Mouse (Mus musculus) kidney, embryonic 14.5 days (tissue): ENCODE measurements at regions not wholly inside any gene's neighbourhood (a gene's known extent, or its start where the extent isn't known, plus 50 kb on each side); places are given as distances from the start of the nearest gene placed in this dataset.

Source experiments
- ATAC-seq: fragments of 200-750 bp; cut with Nextera tagmentation; 2 replicates; pipeline ENCODE4 v1.8.0; 2017; ENCODE audit warnings: moderate number of reproducible peaks, mild to moderate bottlenecking, moderate TSS enrichment, moderate library complexity; ENCODE audit not compliant: low FRiP score, low TSS enrichment
- H3K27ac ChIP-seq: fragments of 300-500 bp; sonication (generic); 2 replicates; pipeline ENCODE4 v1.5.1; 2014; ENCODE audit warnings: low read depth, mild to moderate bottlenecking, low read length, moderate library complexity, mixed read lengths
- H3K27me3 ChIP-seq: fragments of 300-500 bp; sonication (generic); 2 replicates; pipeline ENCODE4 v1.6.1; 2014; ENCODE audit warnings: mild to moderate bottlenecking, low read length; ENCODE audit not compliant: control insufficient read depth, insufficient read depth
- H3K36me3 ChIP-seq: fragments of 300-500 bp; sonication (generic); 2 replicates; pipeline ENCODE4 v1.6.1; 2014; ENCODE audit warnings: low read length, mixed read lengths; ENCODE audit not compliant: control insufficient read depth, insufficient read depth
- H3K4me1 ChIP-seq: fragments of 300-500 bp; sonication (generic); 2 replicates; pipeline ENCODE4 v1.6.1; 2014; ENCODE audit warnings: low read length, mixed read lengths; ENCODE audit not compliant: control insufficient read depth, insufficient read depth
- H3K4me2 ChIP-seq: fragments of 300-500 bp; sonication (generic); replicated peaks from 2 replicates; pipeline ENCODE4 v1.6.1; 2014; ENCODE audit warnings: low read depth, mild to moderate bottlenecking, low read length
- H3K4me3 ChIP-seq: fragments of 300-500 bp; sonication (generic); 2 replicates; pipeline ENCODE4 v1.5.1; 2014; ENCODE audit warnings: mild to moderate bottlenecking, low read length
- H3K9ac ChIP-seq: fragments of 300-500 bp; sonication (generic); 2 replicates; pipeline ENCODE4 v1.6.1; 2014; ENCODE audit warnings: low read depth, mild to moderate bottlenecking, low read length, moderate library complexity
- H3K9me3 ChIP-seq: fragments of 300-500 bp; sonication (generic); 2 replicates; pipeline ENCODE4 v1.6.1; 2016; ENCODE audit warnings: low read length; ENCODE audit not compliant: control insufficient read depth
- WGBS: fragments of 180-500 bp; shearing (Covaris S2); extraction: QIAGEN DNeasy Blood & Tissue Kit; methylation state at CpG from one replicate; pipeline ENCODE4 v1.1.7; 2014; 5-methylcytosine and 5-hydroxymethylcytosine counted together

DNA sequence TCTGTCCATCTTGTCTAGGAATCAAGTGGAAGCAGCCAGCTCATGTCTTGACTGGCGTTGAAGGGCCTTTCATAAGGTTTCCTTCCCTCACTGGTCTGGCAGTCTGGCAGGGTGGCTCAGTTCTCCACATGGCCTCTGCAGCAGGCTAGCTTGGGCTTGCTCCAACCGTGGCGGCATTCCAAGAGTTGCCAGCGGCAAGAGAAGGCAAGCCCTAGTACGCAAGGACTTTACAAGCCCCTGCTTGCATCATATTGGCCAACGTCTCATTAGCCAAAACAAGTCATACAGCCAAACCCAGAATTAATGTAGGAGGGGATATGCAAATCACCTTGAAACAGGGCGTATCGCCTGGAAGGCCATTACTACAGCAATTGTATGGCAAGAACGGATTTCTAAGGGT lies 101.2 kb upstream of the Trpm1 start:
- no peak overlapping the region for H3K4me3 ChIP-seq
- no peaks in the 10 kb centered on the region for H3K9me3 ChIP-seq
- no peak for ATAC-seq
- WGBS, result 88% methylated on average over 9 of the region's 9 CpGs
- no peak overlapping the region for H3K4me2 ChIP-seq
- H3K4me1 ChIP-seq, result peaks cover 6% of the 10 kb centered on the region; the same call in 1 of the 2 replicates
- H3K27me3 ChIP-seq, result no peaks in the 10 kb centered on the region
- no peaks in the 10 kb centered on the region for H3K36me3 ChIP-seq
- no peak overlapping the region for H3K27ac ChIP-seq
- no peak overlapping the region for H3K9ac ChIP-seq

DNA sequence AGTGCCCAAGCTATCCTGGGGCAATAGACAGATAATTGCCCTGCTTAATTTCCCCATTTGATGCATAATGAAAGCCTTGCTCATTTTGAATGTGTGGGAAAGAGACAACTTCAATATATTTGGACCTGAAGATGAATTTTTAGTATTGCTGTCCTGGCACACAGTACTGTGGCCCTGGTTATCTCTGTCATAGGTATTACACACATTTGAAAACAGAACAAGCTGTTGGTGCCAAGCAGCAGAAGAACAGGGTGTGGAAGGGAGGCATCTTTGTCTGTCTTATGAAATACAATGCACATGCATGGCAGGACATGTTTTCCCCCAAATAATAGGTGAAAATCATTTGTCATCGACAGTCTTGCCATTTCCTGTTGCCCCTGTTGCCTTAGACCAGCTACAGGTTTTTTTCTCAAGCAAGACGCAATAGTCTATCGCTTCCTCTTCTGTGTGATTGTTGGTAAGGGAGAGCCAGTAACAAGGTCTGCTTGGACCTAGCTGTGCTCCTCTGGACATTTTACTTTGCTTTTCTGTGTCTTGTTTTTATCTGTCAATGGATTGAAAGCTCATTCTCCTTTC lies 102.7 kb upstream of the Trpm1 start:
- Histone ChIP-seq H3K9me3 (no peaks in the 10 kb centered on the region), H3K4me1 (peaks cover 6% of the 10 kb centered on the region; the same call in 1 of the 2 replicates), H3K4me2 (no peak overlapping the region), H3K27me3 (no peaks in the 10 kb centered on the region), H3K36me3 (no peaks in the 10 kb centered on the region), H3K27ac (no peak overlapping the region), H3K9ac (no peak overlapping the region), H3K4me3 (no peak overlapping the region)
- ATAC-seq, result no peak
- WGBS, result 88% methylated on average over 3 of the region's 3 CpGs

DNA sequence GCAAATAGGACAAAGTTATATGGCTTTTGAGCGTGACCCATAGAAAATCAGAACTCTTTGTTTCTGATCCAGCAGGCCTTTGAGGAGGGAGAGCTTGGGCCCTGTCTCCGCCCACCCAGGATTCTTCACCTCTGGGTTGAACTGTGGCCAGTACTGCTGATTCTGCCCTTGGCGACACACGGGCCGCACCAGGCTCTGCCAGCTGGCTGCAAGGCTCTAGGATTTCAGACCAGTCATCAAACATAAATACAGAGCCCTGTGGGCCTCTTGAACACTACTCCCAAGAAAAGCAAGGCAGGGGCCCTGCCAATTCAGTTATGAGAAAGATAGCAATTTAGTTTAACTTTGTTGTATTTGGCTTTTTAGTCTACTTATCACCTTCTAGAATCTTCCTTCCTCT lies 103.4 kb upstream of the Trpm1 start:
- no peaks in the 10 kb centered on the region for H3K27me3 ChIP-seq
- no peaks in the 10 kb centered on the region for H3K9me3 ChIP-seq
- peaks cover 6% of the 10 kb centered on the region; the same call in 1 of the 2 replicates for H3K4me1 ChIP-seq
- 57% methylated on average over 5 of the region's 5 CpGs for WGBS
- ATAC-seq, result no peak
- no peak overlapping the region for H3K27ac ChIP-seq
- H3K4me2 ChIP-seq, result no peak overlapping the region
- no peak overlapping the region for H3K9ac ChIP-seq
- H3K4me3 ChIP-seq, result no peak overlapping the region
- H3K36me3 ChIP-seq, result no peaks in the 10 kb centered on the region

DNA sequence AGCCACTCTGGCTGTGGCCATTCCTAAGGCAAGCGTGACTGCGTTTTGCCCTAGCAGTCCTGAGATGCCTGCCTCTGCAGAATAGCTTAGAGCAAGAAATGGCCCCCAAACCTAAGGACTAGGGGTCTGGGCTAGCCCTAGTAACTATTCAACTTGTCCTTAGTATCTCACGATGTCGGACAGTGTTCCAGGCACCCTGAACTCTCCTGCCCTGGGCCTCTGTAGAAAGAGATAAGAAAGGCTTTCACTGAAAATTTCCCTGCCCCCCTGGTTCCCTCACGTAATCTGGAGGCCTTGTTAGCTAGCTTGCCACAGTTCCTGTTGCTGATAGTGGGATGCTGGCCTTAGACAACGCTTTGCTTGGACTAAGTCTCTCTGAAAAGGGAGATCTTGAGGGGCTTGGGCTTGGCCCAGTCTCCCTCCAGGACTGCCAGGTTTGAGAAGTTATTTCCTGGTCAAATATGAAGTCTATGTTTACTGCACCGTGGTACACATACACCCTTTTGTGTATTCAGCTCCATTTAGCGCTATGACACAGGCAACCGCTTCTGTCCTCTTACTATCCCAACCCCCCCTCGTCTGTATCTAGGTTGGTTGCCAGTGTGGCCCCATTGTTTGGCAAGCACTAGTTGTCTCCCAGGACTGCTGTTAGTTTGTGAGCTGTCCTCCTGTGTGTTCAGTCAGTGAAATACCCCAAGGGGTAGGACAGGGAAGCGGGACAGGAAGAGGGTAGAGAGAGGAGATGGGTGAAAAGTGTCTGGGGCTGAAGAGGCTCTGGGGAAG lies 104.3 kb upstream of the Trpm1 start:
- H3K4me2 ChIP-seq, result peak overlapping the region; percentile 81; the same call in 1 of the 2 replicates
- no peaks in the 10 kb centered on the region for H3K27me3 ChIP-seq
- peak overlapping the region; percentile 44; the same call in 1 of the 2 replicates for H3K4me3 ChIP-seq
- 79% methylated on average over 11 of the region's 11 CpGs for WGBS
- H3K27ac ChIP-seq, result no peak overlapping the region
- ATAC-seq, result no peak
- H3K9me3 ChIP-seq, result no peaks in the 10 kb centered on the region
- H3K36me3 ChIP-seq, result no peaks in the 10 kb centered on the region
- H3K4me1 ChIP-seq, result peaks cover 6% of the 10 kb centered on the region; the same call in 1 of the 2 replicates
- peak overlapping the region; percentile 66; the same call in 1 of the 2 replicates for H3K9ac ChIP-seq

DNA sequence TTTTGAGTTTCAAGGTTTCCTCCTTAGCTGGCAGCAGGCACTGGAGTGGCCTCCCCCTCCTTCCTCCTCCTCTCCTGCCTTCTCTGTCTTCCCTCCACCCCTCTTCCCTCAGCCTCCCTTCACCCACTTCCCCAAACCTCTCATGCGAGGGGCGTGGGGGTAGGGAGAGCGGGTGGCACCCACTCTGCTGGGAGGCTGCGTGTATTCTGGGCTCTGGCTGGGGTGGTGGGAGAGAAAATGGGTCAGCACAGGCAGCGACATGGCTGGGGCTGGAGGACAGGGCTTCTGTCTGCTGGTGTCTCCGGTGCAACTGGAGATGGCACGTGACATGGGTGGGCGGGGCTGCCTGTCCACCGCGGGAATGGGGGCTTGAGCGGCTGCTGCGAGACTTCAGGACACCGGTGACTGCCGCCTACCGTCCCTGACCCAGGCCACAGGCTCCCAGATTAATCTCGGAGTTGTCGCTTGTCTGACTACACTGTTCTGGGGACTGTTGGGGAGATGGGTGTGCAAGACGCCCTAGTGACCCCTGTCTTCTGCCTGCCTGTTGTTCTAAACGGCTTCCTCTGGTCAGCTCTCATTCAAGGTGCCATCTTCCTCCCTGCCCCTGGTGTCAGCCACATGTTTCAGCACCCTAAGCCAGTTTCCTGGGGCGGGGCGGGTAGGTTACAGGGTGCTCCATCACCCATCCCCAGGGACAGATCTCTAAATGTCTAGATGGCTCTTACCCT lies 105.0 kb upstream of the Trpm1 start:
- H3K9me3 ChIP-seq, result no peaks in the 10 kb centered on the region
- 5% methylated on average over 21 of the region's 21 CpGs for WGBS
- peaks cover 6% of the 10 kb centered on the region; the same call in 1 of the 2 replicates for H3K4me1 ChIP-seq
- peak overlapping the region; percentile 66 for H3K9ac ChIP-seq
- H3K27ac ChIP-seq, result peak overlapping the region; percentile 51; the same call in 1 of the 2 replicates
- no peaks in the 10 kb centered on the region for H3K36me3 ChIP-seq
- H3K4me2 ChIP-seq, result peak overlapping the region; percentile 81
- no peaks in the 10 kb centered on the region for H3K27me3 ChIP-seq
- peak; percentile 95 for ATAC-seq
- H3K4me3 ChIP-seq, result peak overlapping the region; percentile 44

DNA sequence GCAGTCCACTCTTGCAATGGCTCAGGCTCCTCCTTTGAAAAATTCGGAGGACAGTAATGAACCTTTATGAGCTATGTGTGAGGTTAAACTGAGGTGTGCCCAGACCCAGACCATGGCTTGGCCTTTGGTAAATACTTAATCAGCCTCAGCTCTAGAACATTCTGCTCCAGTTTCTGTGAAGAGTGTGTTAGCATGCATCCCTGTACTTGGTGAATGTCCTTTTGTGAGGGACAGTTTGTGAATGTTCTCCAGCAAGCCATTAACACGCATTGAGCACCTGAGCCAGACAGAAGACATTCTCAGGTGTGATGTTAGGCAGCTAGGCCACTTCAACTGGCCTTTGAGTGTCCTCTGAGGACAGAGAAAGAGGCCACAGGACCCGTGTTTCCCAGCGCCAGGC lies 105.8 kb upstream of the Trpm1 start:
- Histone ChIP-seq H3K27me3 (no peaks in the 10 kb centered on the region), H3K4me1 (peaks cover 6% of the 10 kb centered on the region; the same call in 1 of the 2 replicates), H3K9ac (no peak overlapping the region), H3K36me3 (no peaks in the 10 kb centered on the region), H3K27ac (no peak overlapping the region), H3K9me3 (no peaks in the 10 kb centered on the region), H3K4me2 (no peak overlapping the region; the same call in 1 of the 2 replicates), H3K4me3 (no peak overlapping the region)
- WGBS, result 78% methylated on average over 4 of the region's 4 CpGs
- no peak for ATAC-seq

DNA sequence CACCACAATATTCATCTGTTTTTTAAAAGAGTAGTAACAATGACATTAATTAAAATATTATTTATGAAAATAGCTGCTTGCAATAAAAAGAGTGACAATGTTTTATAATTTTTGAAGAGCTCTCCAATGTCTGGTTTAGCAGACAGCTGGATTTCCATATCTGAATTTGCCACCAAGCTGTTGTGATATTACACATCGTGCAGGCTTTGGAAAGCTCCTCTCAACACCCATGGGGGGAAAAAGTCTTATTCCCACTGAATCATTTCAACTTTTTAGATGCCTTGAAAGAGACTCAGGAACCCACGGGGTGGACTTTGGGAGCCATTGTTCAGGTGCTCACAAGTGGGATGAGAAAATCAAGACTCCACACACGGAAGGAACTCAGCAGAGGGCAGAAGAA lies 106.6 kb upstream of the Klf13 start:
- ATAC-seq, result no peak
- H3K27me3 ChIP-seq, result no peaks in the 10 kb centered on the region
- WGBS, result 91% methylated on average over 3 of the region's 3 CpGs
- H3K4me1 ChIP-seq, result peaks cover 6% of the 10 kb centered on the region; the same call in 1 of the 2 replicates
- H3K9ac ChIP-seq, result no peak overlapping the region
- 0 out of 2 replicates have a peak, but pooled peaks cover 3% of the 10 kb centered on the region for H3K9me3 ChIP-seq
- no peak overlapping the region for H3K4me2 ChIP-seq
- H3K4me3 ChIP-seq, result no peak overlapping the region
- H3K27ac ChIP-seq, result no peak overlapping the region
- H3K36me3 ChIP-seq, result no peaks in the 10 kb centered on the region

DNA sequence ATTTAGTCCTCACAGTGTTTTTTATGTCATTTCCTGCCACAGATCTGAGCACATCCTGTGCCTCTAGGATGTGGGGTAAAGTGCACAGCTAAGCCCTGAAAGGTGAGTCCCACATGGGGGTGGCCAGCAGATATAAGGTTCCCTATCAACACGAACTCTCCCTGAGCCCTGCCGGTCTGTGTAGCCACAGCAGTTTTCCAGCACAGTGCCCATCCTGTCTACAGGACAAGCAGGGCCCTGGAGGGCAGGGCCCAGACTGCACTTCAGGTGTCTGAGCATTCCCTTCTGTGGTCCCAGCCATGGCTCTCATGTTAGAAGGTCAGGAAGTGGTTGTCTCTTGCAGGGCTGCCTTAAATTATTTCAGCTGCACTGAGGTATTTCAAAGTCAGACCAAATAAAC lies 104.3 kb upstream of the Klf13 start:
- Histone ChIP-seq H3K4me3 (no peak overlapping the region), H3K36me3 (no peaks in the 10 kb centered on the region), H3K27me3 (no peaks in the 10 kb centered on the region), H3K9me3 (0 out of 2 replicates have a peak, but pooled peaks cover 3% of the 10 kb centered on the region), H3K9ac (no peak overlapping the region), H3K4me2 (no peak overlapping the region), H3K4me1 (peaks cover under 1% of the 10 kb centered on the region; the same call in 1 of the 2 replicates), H3K27ac (no peak overlapping the region)
- 42% methylated on average over 2 of the region's 2 CpGs for WGBS
- ATAC-seq, result peak; percentile 37; the same call in 1 of the 2 replicates
